Mouse (Mus musculus) forebrain, embryonic 14.5 days (tissue): ENCODE results near the gene Pde10a. TPM values are rescaled to one million over a fixed set of nuclear protein-coding genes. Genes with fewer than 3 reads are reported as not detected.

ENCODE experiments used
- ATAC-seq: fragments of 200-750 bp; cut with Nextera tagmentation; 2 replicates; pipeline ENCODE4 v1.8.0; 2017; ENCODE audit warnings: mild to moderate bottlenecking, moderate library complexity
- DNase-seq: peaks from one replicate; pipeline ENCODE4 v3.0.0-alpha.2; 2015; ENCODE audit warnings: low spot score
- H3K27ac ChIP-seq: fragments of 300-500 bp; sonication (generic); 2 replicates; pipeline ENCODE4 v1.5.1; 2014; ENCODE audit warnings: low read depth, mild to moderate bottlenecking, control low read depth, low read length, moderate library complexity
- H3K27me3 ChIP-seq: fragments of 300-500 bp; sonication (generic); replicated peaks from 2 replicates; pipeline ENCODE4 v1.6.1; 2014; ENCODE audit warnings: low read length, control low read depth, mixed read lengths; ENCODE audit not compliant: control insufficient read depth, insufficient read depth
- H3K36me3 ChIP-seq: fragments of 300-500 bp; sonication (generic); 2 replicates; pipeline ENCODE4 v1.6.1; 2014; ENCODE audit warnings: low read length, control low read depth; ENCODE audit not compliant: control insufficient read depth, insufficient read depth
- H3K4me1 ChIP-seq: fragments of 300-500 bp; sonication (generic); 2 replicates; pipeline ENCODE4 v1.6.1; 2014; ENCODE audit warnings: antibody characterized with exemption, low read length, control low read depth; ENCODE audit not compliant: control insufficient read depth, insufficient read depth
- H3K4me2 ChIP-seq: fragments of 300-500 bp; sonication (generic); 2 replicates; pipeline ENCODE4 v1.6.1; 2014; ENCODE audit warnings: mild to moderate bottlenecking, control low read depth, low read length
- H3K4me3 ChIP-seq: fragments of 300-500 bp; sonication (generic); 2 replicates; pipeline ENCODE4 v1.5.1; 2014; ENCODE audit warnings: low read depth, low read length, control low read depth
- H3K9ac ChIP-seq: fragments of 300-500 bp; sonication (generic); 2 replicates; pipeline ENCODE4 v1.6.1; 2014; ENCODE audit warnings: mild to moderate bottlenecking, low read length, control low read depth, moderate library complexity
- H3K9me3 ChIP-seq: fragments of 300-500 bp; sonication (generic); replicated peaks from 2 replicates; pipeline ENCODE4 v1.6.1; 2016; ENCODE audit warnings: low read length, control low read depth, mixed read lengths; ENCODE audit not compliant: control insufficient read depth
- WGBS: fragments of 180-500 bp; shearing (Covaris S2); extraction: QIAGEN DNeasy Blood & Tissue Kit; methylation state at CpG from one replicate; pipeline ENCODE4 v1.1.7; 2014; 5-methylcytosine and 5-hydroxymethylcytosine counted together
- polyA plus RNA-seq: library from polyadenylated mRNA; unstranded; fragments of >200 nt; fragmentation: Nextera tagmentation; extraction: Ambion mirVana; gene quantifications from 2 replicates; pipeline ENCODE4 v1.2.1, GENCODE M21; 2014

The Pde10a gene
- polyA plus RNA-seq, 1 experiment from 2014 or later: 12.1 TPM

DNA sequence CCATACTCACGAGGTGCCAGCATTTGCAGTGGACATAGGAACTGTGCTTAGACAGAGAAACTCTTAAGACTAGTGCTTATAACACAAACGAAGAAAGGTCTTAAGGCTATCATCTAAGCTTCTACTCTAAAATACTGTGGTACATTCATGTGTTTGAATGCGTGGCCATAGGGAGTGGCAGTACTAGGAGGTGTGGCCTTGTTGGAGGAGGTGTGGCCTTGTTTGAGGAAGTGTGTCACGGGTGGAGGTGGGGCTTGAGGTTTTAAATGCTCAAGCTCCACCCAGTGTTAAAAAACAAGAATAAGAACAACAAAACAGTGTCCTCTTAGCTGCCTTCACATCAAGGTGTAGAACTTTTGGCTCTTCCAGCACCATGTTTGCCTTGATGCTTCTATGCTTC lies 31.7 kb upstream of the Pde10a start:
- Histone ChIP-seq H3K27me3 (no peaks in the 10 kb centered on the region), H3K4me1 (no peaks in the 10 kb centered on the region), H3K27ac (no peak overlapping the region), H3K4me3 (no peak overlapping the region), H3K4me2 (no peak overlapping the region), H3K9me3 (no peaks in the 10 kb centered on the region), H3K36me3 (no peaks in the 10 kb centered on the region), H3K9ac (no peak overlapping the region)
- DNase-seq (no peak), ATAC-seq (no peak)
- 87% methylated on average over 4 of the region's 4 CpGs for WGBS

DNA sequence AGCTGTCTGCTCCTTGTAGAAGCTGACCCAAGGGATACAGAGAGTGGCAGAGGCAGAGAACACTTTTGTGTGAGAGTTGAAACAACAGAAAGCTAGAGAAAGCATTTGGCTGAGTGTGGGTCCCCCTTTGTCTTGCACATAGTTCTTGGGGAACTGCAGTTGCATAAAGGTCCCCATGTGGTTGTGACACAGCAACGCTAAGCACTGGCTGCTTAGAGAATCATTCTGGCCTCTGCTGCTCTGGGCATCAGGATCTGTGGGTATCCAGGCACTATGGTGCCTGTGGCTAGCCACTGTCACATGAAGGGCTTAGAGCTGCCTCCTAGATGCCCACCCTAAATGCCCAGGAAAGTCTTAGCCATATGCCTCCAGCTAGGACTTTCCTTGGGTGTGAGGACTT lies 27.0 kb upstream of the Pde10a start:
- Histone ChIP-seq H3K4me2 (no peak overlapping the region), H3K9me3 (no peaks in the 10 kb centered on the region), H3K4me3 (no peak overlapping the region), H3K9ac (no peak overlapping the region), H3K36me3 (no peaks in the 10 kb centered on the region), H3K27ac (no peak overlapping the region), H3K27me3 (no peaks in the 10 kb centered on the region), H3K4me1 (no peaks in the 10 kb centered on the region)
- DNase-seq (no peak), ATAC-seq (no peak)
- WGBS: 60% methylated on average over 1 of the region's 1 CpGs

DNA sequence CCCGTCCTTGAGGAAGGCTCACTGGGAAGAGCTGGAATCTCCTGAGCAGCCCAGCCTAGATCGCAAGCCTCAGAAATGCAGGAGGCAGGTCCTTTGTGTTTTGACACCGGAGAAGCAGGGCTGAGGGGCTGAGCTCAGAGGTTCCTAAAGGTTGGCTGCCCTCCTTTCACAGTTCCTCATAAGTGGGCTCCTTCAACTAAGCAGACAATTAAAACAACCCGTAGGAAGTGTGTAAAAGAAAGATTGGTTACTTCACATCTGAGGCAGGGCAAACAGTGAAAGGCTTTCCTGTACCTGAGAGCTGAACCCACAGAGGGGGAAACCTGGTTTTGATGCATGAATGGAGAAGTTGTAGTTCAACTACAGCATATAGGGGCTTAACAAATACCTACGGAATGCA lies 26.5 kb upstream of the Pde10a start:
- Histone ChIP-seq H3K4me2 (no peak overlapping the region), H3K4me3 (no peak overlapping the region), H3K9ac (no peak overlapping the region), H3K27ac (no peak overlapping the region), H3K27me3 (no peaks in the 10 kb centered on the region), H3K36me3 (no peaks in the 10 kb centered on the region), H3K9me3 (no peaks in the 10 kb centered on the region), H3K4me1 (no peaks in the 10 kb centered on the region)
- ATAC-seq (no peak), DNase-seq (no peak)
- WGBS: 47% methylated on average over 5 of the region's 5 CpGs

DNA sequence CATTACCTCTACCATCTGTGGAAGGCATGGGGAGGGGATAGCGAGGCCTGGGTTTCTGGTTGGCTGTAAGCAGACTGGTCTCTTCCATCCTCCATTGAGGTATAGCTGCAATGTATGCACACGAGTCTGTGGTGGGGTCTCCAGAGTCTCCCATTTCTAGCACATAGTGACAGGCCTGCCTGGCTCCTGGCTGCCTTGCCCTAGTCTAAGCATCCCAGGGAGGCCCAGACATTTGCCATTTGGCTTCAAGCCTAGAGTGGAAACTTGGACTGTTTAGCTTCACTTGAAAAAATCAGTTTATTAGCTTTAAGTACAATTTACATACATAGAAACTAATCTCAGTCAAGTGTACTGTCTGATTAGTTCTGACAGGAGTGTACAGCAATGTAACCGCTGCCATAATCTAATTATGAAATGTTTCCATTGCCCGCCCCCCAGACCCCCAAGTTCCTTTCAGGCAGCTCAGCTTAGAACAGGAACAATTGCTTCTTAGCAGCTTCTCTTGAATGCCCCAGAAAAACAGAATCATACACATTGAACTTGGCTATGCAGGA lies 25.5 kb upstream of the Pde10a start:
- H3K4me2 ChIP-seq: no peak overlapping the region
- no peak overlapping the region for H3K9ac ChIP-seq
- no peaks in the 10 kb centered on the region for H3K9me3 ChIP-seq
- H3K4me3 ChIP-seq: no peak overlapping the region
- H3K36me3 ChIP-seq: no peaks in the 10 kb centered on the region
- no peaks in the 10 kb centered on the region for H3K4me1 ChIP-seq
- WGBS: 73% methylated on average over 4 of the region's 4 CpGs
- no peak overlapping the region for H3K27ac ChIP-seq
- no peaks in the 10 kb centered on the region for H3K27me3 ChIP-seq
- ATAC-seq (no peak), DNase-seq (no peak)

DNA sequence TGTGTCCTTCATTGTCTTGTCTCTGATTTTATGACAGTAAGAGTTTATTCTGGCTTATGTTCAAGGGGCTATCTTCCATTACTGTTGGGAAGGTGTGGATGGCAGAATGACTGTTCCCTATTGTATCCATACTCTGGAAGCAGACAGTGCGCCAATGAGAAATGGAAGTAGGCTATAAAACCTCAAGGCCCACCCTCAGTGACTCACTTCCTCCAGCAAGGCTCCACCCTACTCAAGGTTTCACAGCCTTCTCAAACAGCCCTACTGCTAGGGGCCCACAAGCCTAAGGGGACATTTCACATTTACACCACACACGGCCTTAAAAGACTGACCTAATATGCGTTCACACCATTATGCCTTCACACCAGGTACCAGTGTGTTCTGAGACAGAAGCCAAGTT lies 20.8 kb upstream of the Pde10a start:
- Histone ChIP-seq H3K9me3 (no peaks in the 10 kb centered on the region), H3K36me3 (no peaks in the 10 kb centered on the region)
- WGBS: 91% methylated on average over 3 of the region's 3 CpGs

DNA sequence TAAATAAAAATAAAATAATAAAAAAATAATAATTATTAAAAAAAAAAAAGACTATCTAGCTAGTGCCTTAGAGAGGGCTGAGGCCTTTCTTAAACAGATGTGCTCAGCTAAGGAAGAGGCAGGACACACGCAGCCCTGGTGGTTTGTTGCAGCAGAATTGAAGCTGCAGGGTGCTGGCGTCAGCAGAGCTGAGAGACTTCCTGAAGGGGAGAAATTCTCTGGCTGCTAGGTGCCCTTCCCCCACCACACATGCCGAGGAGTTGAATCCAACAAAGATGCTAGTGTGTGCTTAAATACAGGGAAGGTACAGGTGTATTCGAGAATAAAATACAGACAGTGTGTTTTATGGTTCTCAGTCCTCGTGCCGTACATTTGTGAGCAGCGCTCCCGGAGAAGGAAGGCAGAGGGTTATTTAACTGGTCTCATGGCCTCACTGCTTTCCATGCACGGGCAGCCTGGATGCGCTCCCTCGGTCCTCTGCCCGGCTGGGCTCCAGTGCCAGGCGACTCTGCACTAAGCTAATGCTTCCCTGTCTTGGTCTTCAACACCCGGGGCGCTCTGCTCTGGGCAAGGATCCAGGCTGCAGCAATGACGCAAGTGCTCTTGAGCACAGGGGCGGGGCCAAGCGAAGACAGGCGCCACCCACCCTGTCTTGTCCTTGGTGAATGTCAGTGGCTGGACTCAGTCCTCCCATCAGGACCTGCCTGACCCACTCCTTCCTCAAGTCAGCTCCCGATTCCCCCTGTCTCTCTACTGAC lies 19.3 kb upstream of the Pde10a start:
- Histone ChIP-seq H3K9ac (peak overlapping the region; percentile 57), H3K4me1 (peaks cover 29% of the 10 kb centered on the region), H3K4me3 (peak overlapping the region; percentile 28), H3K27me3 (no peaks in the 10 kb centered on the region), H3K4me2 (peak overlapping the region; percentile 58), H3K9me3 (no peaks in the 10 kb centered on the region), H3K27ac (peak overlapping the region; percentile 74), H3K36me3 (no peaks in the 10 kb centered on the region)
- ATAC-seq (peak; percentile 79), DNase-seq (peak; percentile 93)
- WGBS: under 1% methylated on average over 20 of the region's 20 CpGs

More for the DNA sequence above, 20.8 kb upstream of the Pde10a start:
- Histone ChIP-seq H3K27me3 (no peaks in the 10 kb centered on the region), H3K4me1 (peaks cover 29% of the 10 kb centered on the region), H3K9ac (no peak overlapping the region), H3K27ac (no peak overlapping the region), H3K4me3 (no peak overlapping the region), H3K4me2 (no peak overlapping the region)
- ATAC-seq: no peak
- DNase-seq: no peak

DNA sequence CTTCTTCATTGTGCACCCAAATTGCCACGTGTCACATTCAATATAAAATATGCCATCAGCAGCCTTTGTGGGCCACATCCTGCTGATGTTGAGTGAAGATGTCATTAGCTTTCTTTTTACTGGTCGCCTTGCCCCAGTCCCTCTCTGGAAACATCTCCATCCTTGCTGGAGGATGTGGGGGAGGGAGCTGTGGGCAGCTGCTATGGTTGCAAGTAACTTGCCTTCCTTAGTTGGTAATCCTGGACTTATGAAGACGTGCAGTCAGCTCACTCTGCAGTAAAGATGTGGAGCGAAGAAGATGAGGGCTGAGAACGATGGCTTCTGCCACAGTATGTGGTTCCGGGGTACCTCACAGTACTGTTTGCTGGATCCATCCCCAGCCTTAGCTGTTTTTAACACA lies 18.4 kb upstream of the Pde10a start:
- H3K27ac ChIP-seq: no peak overlapping the region
- H3K4me3 ChIP-seq: no peak overlapping the region
- DNase-seq (no peak), ATAC-seq (no peak)
- H3K36me3 ChIP-seq: no peaks in the 10 kb centered on the region
- H3K9me3 ChIP-seq: no peaks in the 10 kb centered on the region
- WGBS: 60% methylated on average over 6 of the region's 6 CpGs
- no peak overlapping the region for H3K4me2 ChIP-seq
- H3K4me1 ChIP-seq: peaks cover 29% of the 10 kb centered on the region
- no peaks in the 10 kb centered on the region for H3K27me3 ChIP-seq
- H3K9ac ChIP-seq: no peak overlapping the region

DNA sequence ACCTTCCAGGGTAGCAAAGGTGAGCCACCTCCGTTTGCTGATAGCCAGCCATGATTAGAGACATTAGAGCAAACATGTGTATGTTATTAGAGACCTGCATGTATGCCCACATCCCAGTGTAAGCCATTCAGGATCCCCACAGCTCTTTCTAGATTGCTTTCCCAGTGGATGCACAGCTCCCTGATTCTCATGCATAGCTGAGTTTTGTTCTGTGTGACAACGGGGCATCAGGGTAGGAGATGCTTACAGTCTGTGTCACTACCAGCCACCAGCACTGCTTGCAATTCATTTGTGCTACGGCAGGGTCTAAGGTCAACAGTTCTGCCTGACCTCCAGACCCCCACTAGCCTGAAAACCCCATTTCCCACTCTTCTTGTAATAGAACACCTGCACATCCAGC lies 17.5 kb upstream of the Pde10a start:
- ATAC-seq (no peak), DNase-seq (peak; percentile 7)
- Histone ChIP-seq H3K27ac (no peak overlapping the region; the same call in 1 of the 2 replicates), H3K4me3 (no peak overlapping the region), H3K36me3 (no peaks in the 10 kb centered on the region), H3K9me3 (no peaks in the 10 kb centered on the region), H3K4me2 (peak overlapping the region; percentile 50), H3K27me3 (no peaks in the 10 kb centered on the region), H3K4me1 (peaks cover 29% of the 10 kb centered on the region), H3K9ac (no peak overlapping the region)
- whole genome bisulfite sequencing: 3% methylated on average over 3 of the region's 3 CpGs
